Mouse (Mus musculus) induced T-regulatory cell, adult 2 months (primary cell): ENCODE measurements around the gene Tssk4.
A peak's percentile ranks its signal among the peaks of the same experiment; 100 is the strongest.

Experiments
- DNase-seq: peaks from one replicate; pipeline ENCODE4 v3.0.0-alpha.2; 2012; ENCODE audit warnings: low read depth

Gene Tssk4

DNA sequence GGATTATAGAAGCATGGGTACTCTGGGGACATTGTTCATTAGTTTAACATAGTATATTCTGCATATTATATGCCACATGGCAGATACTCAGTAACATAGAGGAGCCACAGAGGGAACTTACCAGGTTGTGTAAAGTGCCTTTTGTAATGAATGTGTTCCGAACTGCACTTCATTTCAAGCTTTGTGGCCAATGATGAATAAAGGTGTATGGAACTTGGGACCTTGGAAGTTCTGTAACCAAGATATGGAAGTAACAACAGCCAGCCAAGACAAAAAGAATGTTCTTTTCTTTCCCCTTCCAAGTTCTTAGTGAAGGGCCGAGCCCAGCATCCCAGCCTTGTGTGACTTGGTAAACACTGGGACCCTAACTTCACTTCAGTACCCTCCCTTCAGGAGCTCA, at the start of gene Tssk4:
TSS of gene Tssk4 (plus strand) at position 301 of the 400 bp plus-strand sequence.
- no peak for DNase-seq

DNA sequence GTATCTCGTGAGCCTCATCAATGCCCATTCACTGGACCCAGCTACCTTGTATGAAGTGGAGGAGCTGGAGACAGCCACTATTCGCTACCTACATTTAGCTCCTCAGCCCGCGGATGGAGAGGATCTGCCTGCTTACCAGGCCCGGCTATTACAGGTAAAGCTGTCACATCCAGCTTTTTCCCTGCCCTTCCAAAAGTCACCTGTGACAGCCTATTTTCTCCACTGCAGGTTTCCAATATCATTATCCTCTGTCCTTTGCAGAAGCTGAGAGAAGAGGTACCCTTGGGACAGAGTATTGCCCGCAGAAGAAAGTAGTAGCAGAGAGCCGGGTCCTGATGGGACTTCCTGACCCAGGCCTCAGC, 46.7 kb upstream of the Tssk4 start, which contains the start of gene Irf9:
TSS of gene Irf9 (plus strand) at position 301 of the 362 bp plus-strand sequence.
- DNase-seq = no peak

DNA sequence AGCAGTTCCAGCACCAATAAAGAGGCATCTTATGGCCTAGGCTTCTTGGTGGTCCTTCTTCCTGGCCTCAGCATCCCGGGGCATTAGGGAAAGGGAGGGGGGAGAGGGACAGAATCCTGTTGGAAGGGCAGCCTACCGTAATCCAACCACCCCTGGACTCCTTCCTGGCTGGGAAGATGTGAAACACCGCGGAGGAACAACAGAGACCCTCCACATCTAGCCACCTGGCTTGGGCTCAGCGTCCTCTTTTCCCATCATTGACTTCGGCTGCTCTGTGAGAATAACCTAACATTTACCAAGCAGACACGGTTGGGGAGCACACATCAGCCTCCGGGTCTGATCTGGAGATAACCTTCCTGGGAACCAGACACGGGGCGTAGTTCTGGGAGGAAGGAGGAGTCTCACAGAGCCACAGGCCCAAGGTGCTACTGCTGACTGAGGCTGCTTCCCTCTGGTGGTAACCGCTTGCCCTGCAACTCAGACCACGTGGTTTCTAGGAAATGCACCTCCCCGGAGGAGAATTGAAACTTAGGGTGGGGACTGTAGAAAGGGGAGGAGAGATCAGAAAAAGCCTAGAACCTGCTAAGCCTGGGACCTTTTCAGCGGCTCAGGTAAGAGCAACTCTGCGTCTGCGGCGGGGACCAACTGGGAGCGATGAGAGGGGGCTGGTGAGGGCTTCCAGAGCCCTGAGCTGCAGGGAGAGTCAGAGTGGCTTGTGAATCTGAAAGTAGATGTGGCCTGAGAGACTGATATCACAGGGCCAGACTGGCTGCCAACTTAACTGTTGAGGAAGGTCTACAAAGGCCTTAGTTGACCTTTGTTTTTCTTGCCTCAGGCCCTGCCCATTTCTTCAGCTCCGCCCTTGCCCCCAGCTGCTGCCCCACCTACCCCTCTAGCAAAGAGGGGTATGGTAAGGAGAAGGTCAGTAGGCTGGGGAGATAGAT, 46.1 kb upstream of the Tssk4 start:
- DNase-seq = peak; percentile 99

DNA sequence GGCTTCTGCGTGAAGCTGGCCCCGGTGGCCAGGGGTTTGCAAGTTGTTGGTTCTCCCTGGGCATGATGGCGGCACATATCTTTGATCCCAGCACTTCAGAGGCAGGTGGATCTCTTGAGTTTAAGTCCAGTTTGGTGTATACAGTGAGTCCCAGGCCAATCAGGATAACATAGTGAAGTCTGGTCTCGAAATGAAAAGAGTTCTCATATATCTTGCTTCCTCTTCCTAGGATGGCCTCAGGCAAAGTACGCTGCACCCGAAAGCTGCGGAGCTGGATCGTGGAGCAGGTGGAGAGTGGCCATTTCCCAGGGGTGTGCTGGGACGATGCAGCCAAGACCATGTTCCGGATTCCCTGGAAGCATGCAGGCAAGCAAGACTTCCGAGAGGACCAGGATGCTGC, 45.2 kb upstream of the Tssk4 start:
- DNase-seq = peak; percentile 62

DNA sequence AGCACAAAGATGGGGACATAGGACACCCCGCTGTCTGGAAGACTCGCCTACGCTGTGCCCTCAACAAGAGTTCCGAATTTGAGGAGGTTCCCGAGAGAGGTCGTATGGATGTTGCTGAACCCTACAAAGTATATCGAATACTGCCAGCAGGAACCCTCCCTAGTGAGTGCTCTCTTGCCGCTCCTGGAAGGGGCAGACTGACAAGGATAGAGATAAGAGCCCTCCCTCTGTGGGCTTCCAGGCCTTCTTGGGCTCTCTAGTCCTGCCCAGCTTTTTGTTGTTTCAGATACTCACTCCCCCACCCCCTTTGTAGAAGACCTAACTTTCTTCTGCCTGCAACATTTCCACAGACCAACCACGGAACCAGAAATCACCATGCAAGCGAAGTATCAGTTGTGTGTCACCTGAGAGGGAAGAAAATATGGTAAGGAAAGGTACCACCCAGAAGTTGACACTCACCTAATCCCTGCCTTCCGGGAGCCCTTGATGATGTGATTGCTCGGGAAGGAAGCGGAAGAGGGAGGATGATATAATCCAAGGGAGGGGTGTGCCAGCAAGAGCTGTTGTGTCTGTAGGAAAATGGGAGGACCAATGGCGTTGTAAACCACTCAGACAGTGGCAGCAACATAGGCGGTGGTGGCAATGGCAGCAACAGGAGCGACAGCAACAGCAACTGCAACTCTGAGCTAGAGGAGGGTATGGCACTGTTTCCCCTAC, 44.1 kb upstream of the Tssk4 start:
- DNase-seq = no peak

DNA sequence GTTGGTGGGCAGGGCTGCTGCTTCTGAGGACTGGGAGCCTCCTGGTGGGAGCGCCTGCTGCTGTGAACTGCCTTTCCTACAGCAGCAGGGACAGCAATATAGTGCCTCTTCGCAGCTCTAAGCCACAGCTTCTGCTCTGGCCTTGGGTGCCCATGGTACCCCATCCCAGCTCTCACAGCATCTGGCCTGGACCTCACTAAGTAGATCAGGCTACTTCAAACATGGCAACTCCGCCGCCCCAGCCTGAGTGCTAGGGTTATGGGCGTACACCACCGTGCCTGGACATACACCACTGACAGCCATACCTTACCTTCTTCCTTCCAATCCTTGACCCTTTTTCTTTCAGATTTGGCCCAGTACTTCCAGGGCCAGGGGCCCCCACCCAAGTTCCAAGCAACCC, 41.6 kb upstream of the Tssk4 start:
- no peak for DNase-seq

DNA sequence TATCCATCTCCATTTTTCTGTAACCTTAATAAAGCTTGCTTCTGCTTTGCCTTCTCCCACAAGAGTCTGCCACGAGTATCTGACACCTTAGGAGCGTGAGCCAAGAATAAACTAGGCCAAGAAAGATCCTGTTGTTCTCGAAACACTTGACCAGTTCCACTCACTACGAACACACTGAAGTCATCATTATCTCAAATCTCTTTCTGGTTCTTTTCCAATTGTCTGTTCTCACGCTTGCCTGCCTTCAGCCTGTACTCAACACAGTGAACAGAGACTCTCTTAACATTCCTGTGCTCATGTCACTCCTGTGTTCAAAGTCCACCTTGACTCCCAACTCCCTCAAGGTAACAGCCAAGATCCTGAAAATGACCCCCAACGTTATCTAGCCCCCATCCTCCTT, 36.6 kb upstream of the Tssk4 start:
- no peak for DNase-seq

DNA sequence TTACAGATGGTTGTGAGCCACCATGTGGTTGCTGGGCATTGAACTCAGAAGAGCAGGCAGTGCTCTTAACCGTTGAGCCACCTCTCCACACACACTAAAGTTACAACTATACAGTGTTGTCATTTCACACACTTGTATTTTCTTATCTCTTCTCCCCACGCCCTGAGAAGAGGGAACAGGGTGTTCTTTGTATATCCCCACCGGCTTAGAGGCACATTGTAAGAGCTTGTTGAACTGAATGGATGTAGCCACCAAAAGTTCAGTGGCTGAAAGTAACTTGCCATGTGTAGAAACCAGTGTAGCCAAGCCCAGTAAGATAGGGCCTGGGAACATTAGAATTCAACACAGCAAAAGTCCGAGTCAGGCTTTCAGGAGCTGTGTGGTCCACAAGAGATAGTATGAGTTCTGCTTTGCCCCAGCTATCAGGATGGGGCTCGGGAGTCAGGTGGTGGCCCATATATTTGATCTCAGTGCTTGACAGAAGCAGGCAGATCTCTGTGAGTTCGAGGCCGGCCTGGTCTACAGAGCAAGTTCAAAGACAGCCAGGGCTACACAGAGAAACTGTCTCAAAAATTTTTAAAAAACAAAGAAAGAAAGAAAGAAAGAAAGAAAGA, 35.3 kb upstream of the Tssk4 start:
- no peak for DNase-seq

DNA sequence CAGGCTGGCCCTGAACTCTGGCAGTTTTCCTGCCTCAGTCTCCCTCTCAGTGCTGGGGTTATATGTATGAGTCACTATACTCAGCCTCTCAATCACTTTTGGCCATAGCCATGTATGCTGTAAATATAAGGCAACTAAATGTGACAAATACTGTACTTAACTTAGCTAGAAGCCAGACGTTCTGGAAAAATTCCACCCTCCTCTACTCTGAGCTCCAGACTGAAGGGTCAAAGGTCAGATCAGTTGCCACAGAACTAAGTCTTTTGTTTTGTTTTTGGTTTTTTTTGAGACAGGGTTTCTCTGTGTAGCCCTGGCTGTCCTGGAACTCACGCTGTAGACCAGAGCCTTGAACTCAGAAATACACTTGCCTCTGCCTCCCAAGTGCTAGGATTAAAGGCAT, 34.1 kb upstream of the Tssk4 start:
- no peak for DNase-seq

DNA sequence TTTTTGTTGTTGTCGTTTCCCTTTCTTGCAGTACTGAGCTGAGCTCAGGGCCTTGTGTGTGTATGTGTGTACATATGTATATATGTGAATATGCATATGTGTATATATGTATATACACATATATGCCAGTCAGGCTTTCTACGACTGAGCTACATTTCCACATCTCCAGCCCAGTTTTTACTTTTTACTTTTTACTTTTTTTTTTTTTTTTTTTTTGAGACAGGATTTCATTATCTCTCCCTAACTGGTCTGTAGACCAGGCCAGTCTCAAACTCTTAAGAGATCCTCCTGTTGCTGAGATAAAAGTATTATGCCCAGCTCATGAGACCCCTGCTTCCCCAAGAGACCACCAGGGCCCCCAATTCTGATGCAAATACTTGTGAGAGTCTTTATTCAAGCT, 33.1 kb upstream of the Tssk4 start:
- DNase-seq = no peak

DNA sequence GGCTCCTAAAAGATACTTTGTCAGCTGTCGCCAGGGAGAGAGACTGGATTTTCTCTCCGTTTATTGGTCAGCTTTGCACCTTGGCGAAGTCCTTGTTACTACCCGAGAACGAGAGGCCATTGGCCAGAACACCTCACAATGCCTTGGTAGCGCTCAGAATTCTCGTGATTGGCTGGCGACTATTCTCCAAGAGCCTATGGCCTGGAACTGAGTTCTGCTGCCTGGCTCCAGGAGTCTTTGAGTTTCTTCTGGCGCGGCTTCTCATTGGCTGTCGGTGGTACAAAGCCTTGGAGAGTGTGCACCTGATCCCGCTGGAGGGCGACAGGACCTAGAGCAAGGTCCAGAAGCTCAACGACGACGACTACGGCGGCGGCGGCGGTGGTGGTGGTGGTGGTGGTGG, 32.2 kb upstream of the Tssk4 start, which contains the start of gene Rec8:
TSS of gene Rec8 (plus strand) at position 216 of the 400 bp plus-strand sequence.
- DNase-seq = peak; percentile 65

DNA sequence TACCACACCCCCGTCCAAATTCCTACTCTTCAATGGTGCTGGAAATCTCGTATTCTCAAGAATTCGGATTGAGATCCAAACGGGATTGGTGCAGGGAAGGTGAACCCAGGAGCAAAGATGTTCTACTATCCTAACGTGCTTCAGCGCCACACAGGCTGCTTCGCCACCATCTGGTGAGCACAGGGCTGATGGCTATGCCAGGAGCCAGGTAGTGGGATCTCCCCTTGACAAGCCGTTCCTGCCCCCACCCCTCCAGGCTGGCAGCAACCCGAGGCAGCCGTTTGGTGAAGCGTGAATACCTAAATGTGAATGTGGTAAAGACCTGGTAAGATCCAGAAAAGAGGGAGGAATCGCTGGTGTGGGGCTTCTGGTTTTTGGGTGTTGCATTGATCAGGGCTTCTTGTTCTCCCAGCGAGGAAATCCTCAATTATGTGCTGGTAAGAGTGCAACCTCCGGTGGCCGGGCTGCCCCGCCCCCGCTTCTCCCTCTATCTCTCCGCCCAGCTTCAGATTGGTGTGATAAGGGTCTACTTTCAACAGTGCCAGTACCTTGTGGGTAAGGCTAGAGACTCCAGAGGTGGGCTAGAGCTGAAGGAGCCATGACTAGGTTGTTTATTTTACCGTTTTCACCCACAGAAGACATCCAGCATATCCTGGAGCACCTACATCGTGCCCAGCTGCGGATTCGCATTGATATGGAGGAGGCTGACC, 31.3 kb upstream of the Tssk4 start:
- DNase-seq = peak; percentile 47

DNA sequence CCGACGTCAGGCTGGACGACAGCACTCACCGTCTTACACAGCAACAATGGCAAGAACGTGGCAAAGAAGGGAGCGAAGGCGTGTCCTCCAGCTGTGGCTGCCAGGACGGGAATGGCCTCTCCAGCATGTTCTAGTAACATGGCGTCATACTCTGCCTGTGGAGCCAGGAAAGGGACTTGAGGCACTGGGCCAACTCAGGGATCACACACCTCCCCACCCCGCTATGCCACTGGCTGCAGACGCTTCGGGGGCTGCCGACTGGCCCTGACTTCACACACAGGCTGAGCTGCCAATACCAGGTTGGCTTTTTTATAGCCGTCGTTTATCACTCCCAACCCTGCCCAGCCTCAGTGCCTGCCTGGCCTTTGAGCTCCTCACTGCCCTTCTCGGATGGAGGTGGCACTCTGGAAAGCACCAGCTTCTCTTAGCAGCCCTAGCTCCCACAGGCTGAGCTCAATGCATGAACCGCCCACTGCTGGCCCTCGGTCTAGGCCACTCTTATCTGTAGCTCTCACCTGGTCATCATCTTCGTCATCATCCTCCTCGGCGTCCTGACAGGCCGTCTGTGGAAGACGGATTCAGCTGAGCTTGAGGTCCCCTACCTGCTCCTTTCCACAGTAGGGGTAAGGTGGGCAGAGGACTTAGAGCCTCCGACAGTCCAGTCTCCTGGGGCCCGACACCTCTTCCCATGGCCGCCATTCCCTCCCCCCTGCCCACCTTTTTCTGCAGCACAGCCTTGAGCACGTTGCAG, 21.7 kb upstream of the Tssk4 start:
- DNase-seq = no peak

DNA sequence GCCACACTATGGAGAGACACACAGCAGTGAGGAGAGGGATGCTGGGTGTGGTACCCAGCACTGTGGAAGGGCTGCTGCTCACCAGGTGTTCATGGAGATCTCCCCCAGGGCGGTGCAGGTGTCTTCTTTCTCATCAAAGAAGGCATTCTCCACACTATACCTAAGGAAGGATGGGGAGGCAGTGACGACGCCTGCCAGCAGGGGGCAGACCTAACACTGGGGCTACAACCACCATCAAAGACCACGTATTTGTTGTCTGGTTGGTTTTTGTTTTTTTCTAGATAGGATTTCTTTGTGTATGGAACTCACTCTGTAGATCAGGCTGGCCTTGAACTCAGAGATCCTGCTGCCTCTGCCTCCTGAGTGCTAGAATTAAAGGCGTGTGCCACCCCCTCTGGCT, 20.7 kb upstream of the Tssk4 start:
- DNase-seq = peak; percentile 83

DNA sequence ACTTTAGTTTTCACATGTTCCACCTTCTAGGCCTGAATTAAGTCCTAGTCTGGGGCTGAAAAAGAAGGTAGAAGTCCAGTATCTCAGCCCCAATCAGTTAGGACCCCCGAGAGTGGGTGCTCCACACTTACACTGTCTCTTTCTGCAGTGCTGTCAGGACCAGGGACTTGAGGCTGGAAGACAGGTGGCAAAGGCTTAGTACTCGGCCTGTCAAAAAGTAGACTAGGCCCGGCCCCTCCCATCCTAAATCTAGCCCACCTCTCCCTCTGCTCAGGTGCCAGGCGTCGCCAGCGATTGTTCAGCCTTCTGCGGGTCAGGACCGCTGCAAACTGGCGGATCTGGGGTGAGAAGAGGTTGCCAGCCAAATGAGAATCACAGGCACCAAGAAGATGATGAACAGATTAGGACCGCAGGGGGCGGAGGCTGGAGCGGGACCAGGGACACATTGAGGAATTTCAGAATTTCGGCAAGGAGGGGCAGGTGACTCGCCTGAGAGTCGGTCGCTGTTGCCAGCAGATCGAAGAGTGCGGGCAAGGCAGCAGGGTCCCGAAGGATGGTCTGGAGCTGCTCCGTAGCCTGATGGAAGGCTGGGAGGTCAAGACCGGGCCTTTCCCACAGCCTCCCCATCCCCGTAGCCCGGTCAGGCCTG, 15.0 kb upstream of the Tssk4 start:
- no peak for DNase-seq

DNA sequence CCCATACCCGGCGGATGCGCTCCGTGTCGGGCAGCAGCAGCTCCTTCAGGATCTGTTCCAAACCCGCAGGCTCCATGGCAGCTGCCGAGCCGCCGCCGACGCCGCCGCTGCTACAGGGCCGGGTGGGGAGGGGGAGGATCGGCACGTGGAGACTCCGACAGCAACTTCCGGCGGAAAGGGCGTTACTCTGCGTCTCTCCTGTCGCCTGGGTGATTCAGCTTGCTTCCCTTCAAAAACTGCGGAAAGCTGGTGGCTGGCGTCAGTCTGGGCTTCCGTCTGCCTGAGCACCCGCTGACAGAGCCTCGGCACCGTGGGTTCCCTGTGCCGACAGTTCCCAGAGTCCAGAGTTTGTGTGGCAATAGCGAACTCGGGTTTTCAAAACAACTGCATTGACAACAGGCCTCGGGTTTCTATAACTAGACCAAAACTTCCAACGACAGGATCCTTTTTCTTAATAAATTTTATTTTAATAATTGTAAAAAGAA, 14.4 kb upstream of the Tssk4 start, which contains the start of gene Ipo4:
TSS of gene Ipo4 (minus strand) at position 435 of the 485 bp plus-strand sequence.
- peak; percentile 95 for DNase-seq

DNA sequence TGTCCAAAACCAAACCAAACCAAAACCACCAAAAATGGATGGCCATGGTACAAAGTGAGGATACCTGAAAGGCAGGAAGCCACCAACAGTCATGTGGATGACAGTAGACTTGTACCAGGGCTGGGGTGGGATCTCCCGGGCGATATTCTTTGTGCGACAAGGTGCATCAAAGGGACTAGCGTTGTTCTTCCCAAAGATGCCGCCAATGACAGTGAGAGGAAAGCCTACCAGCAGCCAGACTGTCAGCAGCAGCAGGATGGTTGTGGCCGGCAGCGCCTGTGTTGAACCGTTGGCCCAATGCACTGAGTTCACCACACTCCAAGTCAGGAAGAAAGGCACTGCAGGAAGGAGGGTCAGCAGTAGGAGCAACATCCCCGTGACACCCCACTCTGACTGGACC, 12.2 kb upstream of the Tssk4 start, which contains the start of gene Gm49378:
TSS of gene Gm49378 (minus strand) at position 101 of the 400 bp plus-strand sequence.
- DNase-seq = no peak

DNA sequence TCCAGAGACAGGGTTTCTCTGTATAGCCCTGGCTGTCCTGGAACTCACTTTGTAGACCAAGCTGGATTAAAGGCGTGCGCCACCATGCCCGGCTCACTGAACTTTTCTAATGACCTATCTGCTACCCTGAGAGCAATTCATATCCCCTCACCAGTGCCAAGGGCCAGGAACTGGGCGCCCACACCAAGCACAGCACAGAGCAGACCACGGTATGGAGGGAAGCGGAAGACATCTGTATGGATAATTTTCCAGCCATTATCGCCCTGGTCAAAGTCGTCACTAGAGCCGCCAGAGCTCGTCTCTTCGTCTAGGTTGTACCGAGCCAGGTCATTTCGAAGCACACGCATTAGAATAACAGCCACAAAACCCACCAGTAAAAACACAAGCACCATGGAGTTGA, 9.2 kb upstream of the Tssk4 start:
- no peak for DNase-seq

DNA sequence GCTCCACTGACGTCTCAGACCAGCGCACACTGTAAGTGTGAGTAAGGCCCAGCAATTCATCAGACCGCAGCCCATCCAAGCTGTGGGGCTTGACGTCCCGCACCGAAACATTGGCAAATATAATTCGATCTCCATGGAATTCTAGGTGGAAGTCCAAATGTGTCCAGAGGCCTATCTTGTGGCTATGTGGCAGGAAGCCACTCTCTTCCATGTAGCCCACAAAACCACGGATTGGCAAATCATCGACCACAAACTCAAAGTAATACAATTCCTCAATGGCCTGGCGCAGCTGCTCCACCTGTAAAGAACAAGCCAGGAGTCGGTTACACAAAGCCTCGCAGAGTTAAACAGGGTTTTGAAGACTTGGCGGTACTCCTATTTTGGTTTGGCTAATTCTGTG, 8.7 kb upstream of the Tssk4 start:
- no peak for DNase-seq

DNA sequence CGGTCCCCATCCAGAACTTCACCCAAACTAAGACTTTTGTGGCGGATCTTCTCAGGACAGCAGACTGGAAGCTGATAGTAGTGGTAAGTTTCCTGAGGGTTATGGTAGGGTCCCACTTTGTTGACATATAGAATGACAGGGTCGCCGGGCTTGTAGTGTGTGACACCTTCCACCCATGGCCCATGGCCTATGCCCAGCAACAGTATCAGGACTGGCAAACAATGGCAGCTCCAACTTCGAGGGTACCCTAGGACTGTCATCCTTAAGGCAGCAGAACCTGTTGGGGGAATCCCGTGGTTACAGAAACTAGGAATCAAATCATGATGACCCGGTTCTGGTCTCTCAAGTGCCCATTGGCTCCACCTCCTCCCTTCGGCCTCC, 7.3 kb upstream of the Tssk4 start:
- DNase-seq = no peak
